Mouse (Mus musculus) spleen, postnatal 14 days (tissue): Measurements from ENCODE around the gene Tcf12.

ENCODE experiments used
- DNase-seq, 2 experiments: peaks; one replicate each; pipeline ENCODE4 v3.0.0; 2021 to 2022; ENCODE audit warnings: low spot score in 2 of 2

The Tcf12 gene

DNA sequence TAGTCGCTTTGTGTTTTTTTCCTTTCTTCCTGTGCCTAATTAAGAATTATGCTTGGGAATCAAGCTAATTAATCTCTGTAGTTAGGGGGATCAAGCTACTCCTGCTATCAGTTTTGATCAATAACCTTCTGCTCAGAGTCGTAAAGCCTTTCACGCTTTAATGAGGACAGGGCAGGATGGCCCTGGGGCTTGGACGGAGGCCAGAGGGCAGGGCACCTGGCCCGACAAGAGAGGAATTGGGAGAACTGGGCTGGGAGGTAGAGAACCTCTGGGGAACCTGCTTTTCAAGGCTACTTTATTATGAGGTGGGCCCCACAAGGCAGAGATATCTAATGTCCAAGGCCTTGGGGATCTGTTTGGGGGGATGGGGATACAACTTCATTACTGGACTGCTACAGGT lies 274.3 kb downstream of the Tcf12 start:
- no peak for DNase-seq

DNA sequence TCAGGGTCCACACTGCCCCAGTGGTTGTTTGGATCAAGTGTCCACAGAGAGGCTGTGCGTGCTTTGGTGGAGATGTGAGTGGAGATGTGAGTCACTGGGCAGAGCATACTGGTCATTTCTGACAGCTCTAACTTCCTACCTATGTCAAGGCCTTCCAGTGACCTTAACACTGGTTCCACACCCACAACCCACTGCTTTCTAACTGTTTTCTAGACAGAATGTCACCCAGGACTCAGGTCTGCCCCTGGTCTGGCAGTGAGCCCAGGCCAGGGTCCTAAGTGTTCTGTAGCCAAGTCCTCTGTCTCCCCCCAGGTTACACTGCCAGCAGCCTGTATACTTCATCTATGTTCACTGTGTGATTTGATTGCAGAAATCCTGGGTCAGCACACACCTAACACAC lies 275.3 kb downstream of the Tcf12 start:
- no peak for DNase-seq

DNA sequence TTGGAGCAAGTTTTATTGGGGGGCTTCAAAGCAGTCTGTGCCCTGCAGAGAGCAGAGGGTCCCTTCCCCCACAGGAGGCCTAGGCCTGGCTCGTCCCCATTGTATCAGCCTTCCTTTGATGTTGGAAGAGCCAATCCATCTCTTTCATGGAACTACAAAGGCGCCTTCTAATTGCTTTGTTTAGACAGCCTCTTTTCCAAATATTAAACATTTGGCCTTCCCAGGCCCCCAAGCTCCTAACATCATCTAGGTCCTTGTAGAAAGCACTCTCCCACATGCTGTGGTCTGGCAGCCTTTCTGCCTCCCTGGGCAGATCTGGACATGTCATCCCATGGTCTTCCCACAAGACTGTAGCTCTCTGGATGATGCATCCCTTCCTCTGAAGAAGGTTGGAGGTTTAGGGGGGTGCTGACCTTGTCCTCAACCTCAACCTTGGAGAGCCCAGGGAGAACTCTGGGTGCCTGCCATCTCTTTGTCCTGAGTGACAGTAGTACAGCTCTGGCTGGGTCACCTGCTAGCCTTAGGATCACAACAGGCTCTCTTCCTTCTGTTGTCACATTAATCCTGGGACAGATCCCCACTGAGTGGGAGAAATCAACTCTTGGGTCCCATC lies 276.4 kb downstream of the Tcf12 start:
- no peak for DNase-seq

DNA sequence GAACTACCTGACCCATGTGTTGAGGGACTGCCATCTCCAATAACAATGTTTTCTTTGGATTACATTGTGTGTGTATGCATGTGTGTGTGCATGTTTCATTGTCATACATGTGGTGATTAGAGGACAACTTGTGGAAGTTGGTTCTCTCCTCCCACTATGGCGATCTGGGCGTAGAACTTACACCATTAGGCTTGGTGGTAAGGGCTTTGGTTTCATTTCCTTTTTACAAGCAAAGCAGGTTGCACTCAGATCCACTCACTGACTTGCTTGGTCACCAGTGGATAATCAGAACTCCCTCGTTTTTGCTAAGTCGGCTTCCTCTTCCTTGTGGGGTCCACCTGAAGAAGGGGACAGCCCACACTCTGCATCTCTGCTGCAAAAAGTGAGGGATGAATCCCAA lies 277.0 kb downstream of the Tcf12 start:
- DNase-seq, result no peak

DNA sequence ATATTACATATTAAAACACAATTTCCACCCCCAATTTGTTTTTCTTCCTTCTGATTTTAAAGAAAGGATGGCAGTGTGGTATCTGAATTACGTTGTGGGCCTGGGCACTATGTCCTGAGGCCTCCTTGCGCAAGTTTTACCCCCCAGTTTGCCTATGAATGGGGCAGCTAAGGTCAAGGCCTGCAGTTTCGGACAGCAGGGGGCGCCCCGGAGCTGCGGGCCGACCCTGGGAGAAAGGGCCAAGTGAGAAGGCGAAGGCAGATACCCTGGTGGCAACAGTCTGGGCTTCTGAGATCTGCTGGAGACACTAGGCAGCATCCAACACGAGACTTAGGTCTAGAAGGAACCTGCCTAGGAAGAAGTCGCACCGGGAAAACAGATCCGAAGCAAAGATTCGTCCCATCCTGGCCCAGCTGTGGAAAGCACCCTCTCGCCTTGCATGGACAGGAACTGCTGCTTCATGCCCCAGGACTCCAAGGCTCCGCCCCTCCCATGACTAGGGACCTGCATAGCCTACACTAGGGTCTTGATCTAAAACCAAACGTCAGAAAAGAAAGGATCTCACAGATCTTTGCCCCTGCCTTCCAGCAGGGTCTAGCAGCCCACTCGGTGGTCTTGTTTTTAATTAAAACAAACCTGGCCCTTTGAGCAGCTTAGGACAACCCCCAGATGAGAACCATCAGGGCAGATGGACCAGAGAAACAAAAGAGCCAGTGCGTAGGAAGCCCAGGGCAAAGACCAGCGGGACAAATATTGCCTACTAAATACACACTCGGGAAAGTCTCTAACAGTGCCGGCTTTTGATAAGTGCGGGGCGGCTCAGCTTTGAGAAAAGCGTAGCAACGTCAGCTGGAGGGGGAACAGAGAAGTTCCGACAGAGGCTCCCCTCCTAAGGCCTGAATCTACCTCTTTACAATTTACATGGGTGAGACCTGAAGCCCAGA lies 279.6 kb downstream of the Tcf12 start:
- DNase-seq, result peak; percentile 52 to 74

DNA sequence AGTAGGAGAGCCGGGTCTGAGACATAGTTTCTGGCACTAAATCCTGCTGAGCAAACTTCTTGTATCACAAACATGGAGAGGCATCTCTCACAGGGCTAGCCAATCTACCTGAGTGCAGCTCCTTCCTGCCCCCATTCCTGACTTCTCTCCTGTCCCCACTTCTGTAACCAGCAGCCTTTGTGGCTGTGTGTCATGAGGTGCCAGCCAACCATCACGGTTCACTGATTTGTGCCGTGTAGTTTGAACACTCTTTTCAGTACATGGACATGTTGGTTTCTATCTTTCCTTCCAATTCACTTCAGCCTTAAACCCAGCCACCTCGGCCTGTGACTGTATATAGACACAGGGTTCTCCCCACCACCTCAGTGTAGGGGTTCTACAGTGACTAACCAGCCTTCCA lies 280.7 kb downstream of the Tcf12 start:
- no peak for DNase-seq

DNA sequence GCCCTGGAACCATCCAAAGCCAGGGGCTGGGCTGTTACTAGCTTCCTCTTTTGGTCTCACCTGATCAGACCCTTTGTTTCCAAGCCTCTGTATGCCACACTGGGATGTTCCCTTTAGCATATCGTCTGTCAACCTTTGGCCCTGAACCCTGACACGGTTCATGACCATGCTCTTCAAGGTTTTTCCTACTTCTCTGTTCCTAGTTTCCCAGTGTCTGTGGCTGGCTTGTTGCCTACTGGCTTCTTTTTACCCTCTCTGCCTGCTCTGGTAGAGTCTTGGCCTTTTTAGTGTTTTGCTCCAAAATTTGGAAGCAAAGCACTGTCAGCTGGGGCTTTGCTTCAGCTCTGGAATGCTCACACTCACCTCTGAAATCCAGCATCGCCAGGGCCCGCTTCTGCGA lies 281.3 kb downstream of the Tcf12 start:
- DNase-seq, result no peak

DNA sequence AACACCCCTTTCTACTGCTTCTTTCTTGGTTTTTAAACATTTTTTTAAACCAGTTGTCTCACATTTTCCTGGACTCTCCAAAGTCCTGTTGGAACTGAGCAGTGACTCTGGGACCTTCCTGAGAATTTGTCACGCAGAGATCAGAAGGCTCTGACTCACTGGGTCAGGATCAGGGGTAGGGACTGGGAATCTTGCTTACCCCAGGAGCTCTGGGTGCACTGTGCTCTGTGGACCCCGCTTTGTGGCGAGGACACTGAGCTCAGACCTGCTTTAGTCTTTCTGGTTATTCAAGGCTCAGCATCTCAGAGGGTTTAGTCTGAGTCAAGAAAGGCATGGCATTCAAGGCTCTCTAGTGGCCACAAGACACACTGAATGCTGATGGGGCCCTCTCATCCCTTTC lies 281.9 kb downstream of the Tcf12 start:
- DNase-seq, result no peak

DNA sequence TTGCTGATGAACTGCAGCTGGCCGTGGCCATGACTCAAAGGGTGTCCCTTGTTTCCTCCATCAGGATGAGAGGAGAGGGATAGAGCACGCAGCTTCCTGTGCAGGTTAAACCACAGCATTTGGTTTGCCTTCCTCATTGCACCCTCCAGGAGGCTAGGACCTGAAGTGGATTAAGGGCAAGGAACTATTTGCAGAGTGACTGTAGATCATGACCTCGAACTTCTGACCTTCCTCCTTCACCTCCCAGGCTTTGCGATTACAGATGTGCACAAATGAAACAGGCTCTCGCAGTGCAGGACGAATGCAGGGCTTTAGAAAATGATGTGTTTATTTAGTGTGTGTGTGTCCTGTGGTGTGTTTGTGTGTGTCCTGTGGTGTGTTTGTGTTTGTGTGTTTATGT lies 282.5 kb downstream of the Tcf12 start:
- no peak for DNase-seq

DNA sequence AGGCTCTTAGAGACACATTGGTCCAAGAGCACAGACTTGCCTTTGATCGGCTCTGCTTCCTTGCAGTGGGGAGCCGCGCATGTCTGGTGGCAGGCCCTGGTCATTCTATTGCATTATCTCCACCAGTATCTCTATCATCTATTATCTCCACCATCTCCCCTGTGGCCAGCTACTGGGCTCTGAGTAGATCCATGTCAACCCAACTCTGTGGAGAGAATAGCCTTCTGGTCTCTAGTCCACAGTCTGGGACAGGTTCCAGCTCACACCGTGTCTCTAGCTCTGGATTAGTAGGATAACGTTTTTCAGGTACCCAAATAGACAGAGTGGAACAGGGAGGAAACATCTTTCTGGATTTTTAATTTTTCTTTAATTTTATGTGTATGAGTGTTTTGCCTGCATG lies 284.3 kb downstream of the Tcf12 start:
- no peak for DNase-seq

DNA sequence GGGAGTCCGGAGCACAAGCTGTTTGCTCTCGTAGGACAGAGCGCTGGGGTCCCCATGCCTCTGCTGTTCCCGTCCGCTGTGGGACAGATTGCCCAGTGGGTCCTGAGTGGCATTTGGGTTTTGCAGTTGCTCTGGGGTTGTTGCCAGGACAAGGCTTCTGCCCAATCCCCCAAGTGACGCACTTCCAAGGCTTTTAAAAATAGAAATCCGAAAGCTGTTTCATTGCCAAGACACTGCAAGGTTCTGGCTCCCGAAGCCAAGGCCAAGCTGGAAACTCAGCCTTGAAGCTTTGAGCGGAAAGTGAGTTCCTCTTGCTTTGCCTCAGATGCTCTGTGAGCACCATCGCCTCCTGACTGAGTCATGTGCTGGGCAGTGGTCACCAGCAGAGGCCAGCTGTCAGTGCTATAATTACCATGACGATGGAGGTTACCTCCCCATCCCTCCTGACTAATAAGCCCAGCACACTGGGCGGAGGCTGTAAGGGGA lies 285.6 kb downstream of the Tcf12 start:
- DNase-seq, result no peak

DNA sequence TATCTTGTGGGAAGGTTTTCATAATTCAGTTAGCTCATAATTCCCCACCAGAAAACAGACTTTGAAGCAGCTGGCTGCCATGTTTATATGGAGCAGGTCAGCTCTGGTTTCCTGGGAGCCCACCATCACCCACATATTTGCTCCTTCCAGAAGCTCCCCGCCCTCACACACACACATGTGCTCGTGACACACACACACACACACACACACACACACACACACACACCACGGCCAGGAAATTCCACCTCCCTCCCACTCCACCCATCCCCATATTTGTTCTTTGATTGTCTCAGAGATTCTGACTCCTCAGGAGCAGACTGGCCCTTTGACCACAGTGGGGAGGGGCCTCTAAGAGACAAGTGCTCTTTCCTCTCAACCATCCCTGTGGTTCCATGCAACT lies 289.7 kb downstream of the Tcf12 start:
- no peak for DNase-seq

DNA sequence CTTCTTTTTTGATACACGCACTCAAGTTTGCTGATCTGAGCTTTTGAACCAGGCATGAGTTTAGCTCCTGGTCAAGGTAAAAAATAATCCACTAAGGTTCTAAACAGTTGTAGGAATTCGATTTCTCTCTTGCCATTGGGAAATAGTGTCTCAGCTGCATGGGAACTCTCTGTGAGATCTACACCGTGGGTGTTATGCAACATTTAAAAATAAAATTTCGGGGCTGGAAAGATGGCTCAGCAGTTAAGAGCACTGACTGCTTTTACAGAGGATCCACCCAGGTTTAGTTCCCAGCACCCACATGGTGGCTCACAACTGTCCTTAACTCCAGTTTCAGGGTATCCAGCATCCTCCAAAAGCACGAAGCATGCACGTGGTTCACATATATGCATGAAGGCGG lies 293.2 kb downstream of the Tcf12 start:
- no peak for DNase-seq

DNA sequence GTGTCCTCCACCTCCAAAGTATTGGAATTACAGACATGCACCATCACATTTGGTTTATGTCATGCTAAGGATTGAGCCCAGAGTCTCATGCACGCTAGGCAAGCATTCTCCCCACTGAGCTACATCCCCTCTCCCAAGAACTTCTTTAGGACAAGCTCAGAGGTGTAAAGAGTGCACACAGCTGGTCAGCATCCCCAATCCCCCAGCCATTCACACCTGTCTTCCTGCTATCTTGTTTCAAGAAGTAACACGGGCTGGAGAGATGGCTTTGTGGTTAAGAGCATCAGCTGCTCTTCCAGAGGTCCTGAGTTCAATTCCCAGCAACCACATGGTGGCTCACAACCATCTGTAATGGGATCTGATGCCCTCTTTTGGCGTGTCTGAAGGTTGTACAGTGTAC lies 295.6 kb downstream of the Tcf12 start:
- DNase-seq, result no peak

DNA sequence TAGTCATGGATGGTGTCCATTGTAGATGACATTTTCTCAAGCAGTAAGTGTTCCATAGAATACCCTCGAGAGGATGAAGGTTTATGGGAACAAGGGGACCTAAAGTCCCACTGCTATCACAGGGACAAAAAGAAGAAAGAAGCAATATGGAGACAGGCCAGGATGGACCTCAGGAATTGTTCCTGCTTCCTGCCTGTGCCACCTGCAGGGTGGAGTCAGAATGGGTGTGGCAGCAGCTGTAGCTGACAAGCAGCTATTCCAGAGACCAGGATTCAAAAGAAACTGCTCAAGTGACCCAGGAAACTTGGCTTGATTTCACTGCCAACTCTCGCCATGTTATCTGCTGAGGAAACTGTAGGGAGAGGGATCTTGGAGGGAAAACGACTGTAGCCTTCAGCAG lies 298.1 kb downstream of the Tcf12 start:
- no peak for DNase-seq

DNA sequence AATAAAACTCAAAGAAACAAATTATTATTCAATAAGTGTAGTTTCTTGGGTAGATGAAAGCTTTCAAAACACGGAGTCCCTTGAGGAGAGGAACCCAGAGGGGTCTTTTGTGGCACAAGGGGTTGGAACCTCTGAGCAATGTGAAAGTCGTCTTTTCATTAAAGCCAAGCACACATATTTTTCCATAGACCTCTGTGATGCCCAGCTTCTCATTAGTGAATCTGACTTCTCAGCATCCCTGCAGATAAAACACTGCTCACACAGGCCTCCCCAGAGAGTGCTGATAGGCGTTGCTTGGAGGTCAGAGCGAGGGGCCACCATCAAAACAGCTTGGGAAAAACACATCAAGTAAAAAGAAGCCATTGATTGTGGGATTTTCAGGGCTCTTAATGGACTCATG lies 298.8 kb downstream of the Tcf12 start:
- no peak for DNase-seq

DNA sequence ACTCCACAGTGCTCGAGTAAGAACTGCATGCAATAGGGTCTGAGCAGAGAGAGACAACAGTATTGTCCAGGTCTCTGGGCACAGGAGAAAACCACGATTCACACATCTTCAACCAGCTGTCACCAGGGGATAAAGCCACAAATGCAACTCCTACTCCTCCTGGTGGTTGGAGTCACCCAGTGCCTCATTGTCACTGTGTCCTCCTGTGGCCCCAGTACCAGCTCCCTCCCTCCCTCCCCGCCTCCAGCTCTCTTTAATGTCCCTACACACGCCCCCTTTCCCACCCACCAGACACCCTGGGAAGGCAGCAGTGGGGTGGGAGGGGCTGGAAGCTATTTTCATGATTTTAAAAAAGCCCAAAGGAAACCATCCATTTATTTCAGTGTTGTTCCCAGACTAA lies 299.3 kb downstream of the Tcf12 start:
- no peak for DNase-seq

DNA sequence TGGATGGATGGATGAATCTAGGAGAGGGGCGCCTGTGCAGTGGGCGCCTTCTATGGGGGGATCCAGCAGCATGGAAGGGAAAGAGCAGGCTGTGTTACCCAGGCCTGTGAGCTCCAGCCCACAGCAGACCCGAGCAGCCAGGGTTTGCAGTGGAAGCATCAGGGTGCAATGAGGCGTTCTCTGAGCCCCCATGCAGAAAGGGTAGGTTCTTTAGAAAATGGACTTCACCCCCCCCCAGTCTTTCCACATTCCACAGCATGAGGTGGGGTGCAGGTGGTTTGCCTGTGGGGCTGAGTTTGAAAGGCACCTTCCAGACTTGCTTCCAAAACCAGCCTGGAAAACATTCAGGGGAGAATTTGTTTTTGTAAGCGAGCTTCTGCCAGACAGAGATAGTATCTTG lies 300.3 kb downstream of the Tcf12 start:
- DNase-seq, result no peak

DNA sequence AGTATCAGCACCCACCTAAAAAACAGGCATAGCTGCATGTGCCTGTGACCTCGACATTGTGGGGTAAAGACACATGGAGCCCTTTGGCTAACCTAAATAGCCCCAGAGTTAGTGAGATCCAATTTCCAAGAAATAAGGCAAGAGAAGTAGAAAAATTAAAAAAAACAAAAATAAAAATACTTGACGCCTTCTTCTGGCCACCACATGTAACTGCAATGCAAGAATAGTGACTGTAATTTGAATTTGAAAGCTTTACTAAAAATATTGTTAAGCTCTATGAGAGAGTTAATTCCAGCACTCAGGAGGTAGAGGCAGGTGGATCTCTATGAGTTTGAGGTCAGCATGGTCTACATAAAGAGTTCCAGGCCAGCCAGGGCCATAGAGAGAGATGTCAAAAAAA lies 300.9 kb downstream of the Tcf12 start:
- DNase-seq, result no peak

DNA sequence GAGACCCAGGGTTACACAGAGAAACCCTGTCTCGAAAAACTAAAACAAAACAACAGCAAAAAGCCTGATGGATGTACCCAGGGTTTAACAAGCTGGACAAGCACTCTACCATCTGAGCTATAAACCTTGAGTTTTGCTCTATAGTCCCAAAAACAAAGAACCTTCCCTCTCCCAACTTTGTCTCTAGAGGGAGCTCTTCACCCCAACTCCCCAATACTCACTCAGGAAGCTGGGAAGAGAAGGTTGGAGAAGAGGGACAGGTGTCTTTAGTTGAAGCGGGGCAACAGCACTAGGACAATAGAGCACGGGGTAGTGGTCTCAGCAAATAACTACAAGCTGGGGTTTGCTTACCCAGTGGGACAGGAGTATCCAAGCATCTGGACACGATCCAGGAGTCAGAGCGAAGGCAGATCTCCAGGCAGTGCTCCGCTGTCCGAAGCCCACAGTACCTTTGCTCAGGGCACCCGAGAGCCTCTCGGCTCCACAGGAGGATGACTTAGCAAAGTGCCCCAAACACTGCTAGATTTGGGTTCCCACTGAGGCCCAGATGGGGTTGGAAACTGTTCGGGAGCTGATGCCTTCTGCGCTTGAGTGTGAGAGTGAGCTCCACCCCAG lies 302.9 kb downstream of the Tcf12 start:
- no peak for DNase-seq

DNA sequence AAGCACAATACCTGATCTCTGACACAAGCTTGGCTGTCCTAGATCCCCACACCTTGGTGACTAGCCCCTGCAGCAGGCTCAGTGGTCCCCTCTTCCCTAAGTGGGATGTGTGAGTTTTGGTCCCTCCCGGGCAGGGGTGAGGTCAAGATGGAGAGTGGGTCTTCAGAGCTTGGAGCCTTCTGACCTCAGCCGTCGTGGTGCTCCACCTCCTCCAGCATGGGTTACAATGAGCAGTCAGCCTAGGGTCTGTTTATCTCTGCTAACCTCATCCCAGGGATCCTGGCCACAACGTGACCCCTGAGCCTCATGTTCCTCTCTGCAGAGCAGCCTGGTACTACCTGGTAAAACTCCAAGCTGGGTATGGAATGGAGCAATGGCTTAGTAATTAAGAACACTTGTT lies 303.9 kb downstream of the Tcf12 start:
- no peak for DNase-seq

DNA sequence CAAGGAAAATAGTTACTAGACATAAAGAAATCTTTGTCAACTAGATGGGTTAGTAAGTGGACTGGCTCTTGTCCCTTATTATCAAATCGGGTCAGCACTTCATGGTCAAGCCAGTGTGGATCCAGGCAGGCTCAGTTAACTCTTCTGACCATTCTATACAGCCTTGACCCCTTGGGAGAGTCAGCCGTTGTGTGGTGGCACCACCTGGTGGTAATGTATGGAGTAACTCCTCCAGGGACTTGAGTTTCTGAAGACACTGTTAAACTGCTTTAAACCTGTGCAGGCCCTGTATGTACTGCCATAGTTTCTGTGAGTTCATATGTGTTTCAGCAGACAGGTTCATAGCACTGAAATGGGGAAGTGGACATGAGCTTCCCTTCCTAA lies 305.3 kb downstream of the Tcf12 start:
- DNase-seq, result peak; percentile 39 to 52
